Mouse (Mus musculus) hindbrain, embryonic 10.5 days (tissue): Measurements from ENCODE around the gene Ttc39b. TPM values are rescaled to one million over a fixed set of nuclear protein-coding genes. Genes with fewer than 3 reads are reported as not detected.

Source experiments
- DNase-seq: peaks from one replicate; pipeline ENCODE4 v3.0.0-alpha.2; 2017; ENCODE audit warnings: low spot score
- H3K27ac ChIP-seq: fragments of 300-500 bp; sonication (generic); 2 replicates; pipeline ENCODE4 v1.5.1; 2016; ENCODE audit warnings: mild to moderate bottlenecking, moderate library complexity
- H3K27me3 ChIP-seq: fragments of 300-500 bp; sonication (generic); 2 replicates; pipeline ENCODE4 v1.6.1; 2016; ENCODE audit warnings: mild to moderate bottlenecking; ENCODE audit not compliant: poor library complexity, insufficient read depth, severe bottlenecking
- H3K36me3 ChIP-seq: fragments of 300-500 bp; sonication (generic); 2 replicates; pipeline ENCODE4 v1.6.1; 2016; ENCODE audit warnings: mild to moderate bottlenecking, moderate library complexity
- H3K4me1 ChIP-seq: fragments of 300-500 bp; sonication (generic); replicated peaks from 2 replicates; pipeline ENCODE4 v1.6.1; 2016; ENCODE audit warnings: mild to moderate bottlenecking
- H3K4me3 ChIP-seq: fragments of 300-500 bp; sonication (generic); 2 replicates; pipeline ENCODE4 v1.5.1; 2016; ENCODE audit warnings: mild to moderate bottlenecking, moderate library complexity
- H3K9me3 ChIP-seq: fragments of 300-500 bp; sonication (generic); 2 replicates; pipeline ENCODE4 v1.6.1; 2016; ENCODE audit warnings: mild to moderate bottlenecking, moderate library complexity
- WGBS: fragments of 180-500 bp; shearing (Covaris S2); methylation state at CpG from one replicate; pipeline ENCODE4 v1.1.7; 2016; 5-methylcytosine and 5-hydroxymethylcytosine counted together
- polyA plus RNA-seq: library from polyadenylated mRNA; unstranded; fragments of >200 nt; fragmentation: Nextera tagmentation; extraction: Ambion mirVana; gene quantifications from 2 replicates; pipeline ENCODE4 v1.2.1, GENCODE M21; 2016

Ttc39b gene
- polyA plus RNA-seq, 1 experiment from 2014 or later = 2.5 TPM

- H3K36me3 ChIP-seq = no peaks in the 10 kb centered on the region
- no peaks in the 10 kb centered on the region for H3K9me3 ChIP-seq
- DNase-seq = peak; percentile 66
- WGBS = 19% methylated on average over 19 of the region's 19 CpGs
- peak overlapping the region; percentile 57 for H3K4me3 ChIP-seq
- no peaks in the 10 kb centered on the region; the same call in 1 of the 2 replicates for H3K27me3 ChIP-seq
- peaks cover 8% of the 10 kb centered on the region for H3K4me1 ChIP-seq
- peak overlapping the region; percentile 57; the same call in 1 of the 2 replicates for H3K27ac ChIP-seq
Measured at GRCm38 (mm10) chr4:83283973-83284767, 39.9 kb downstream of the Ttc39b start.

- 83% methylated on average over 6 of the region's 6 CpGs for WGBS
- peaks cover 8% of the 10 kb centered on the region for H3K4me1 ChIP-seq
- no peak for DNase-seq
- H3K36me3 ChIP-seq = no peaks in the 10 kb centered on the region
- no peaks in the 10 kb centered on the region for H3K9me3 ChIP-seq
- no peak overlapping the region for H3K27ac ChIP-seq
- H3K4me3 ChIP-seq = no peak overlapping the region
- H3K27me3 ChIP-seq = no peaks in the 10 kb centered on the region; the same call in 1 of the 2 replicates
Measured at GRCm38 (mm10) chr4:83282424-83282823, 41.6 kb downstream of the Ttc39b start.

GRCm38 (mm10) chr4:83279236-83279635, 44.8 kb downstream of the Ttc39b start:
- 87% methylated on average over 7 of the region's 7 CpGs for WGBS
- Histone ChIP-seq H3K36me3 (no peaks in the 10 kb centered on the region), H3K27ac (no peak overlapping the region), H3K27me3 (no peaks in the 10 kb centered on the region; the same call in 1 of the 2 replicates), H3K4me1 (peaks cover 5% of the 10 kb centered on the region), H3K9me3 (no peaks in the 10 kb centered on the region), H3K4me3 (no peak overlapping the region)
- no peak for DNase-seq

GRCm38 (mm10) chr4:83274241-83274640, 49.8 kb downstream of the Ttc39b start:
- H3K36me3 ChIP-seq = no peaks in the 10 kb centered on the region
- no peak overlapping the region for H3K27ac ChIP-seq
- no peak for DNase-seq
- no peaks in the 10 kb centered on the region for H3K9me3 ChIP-seq
- WGBS = 67% methylated on average over 2 of the region's 2 CpGs
- no peak overlapping the region for H3K4me3 ChIP-seq
- no peaks in the 10 kb centered on the region for H3K27me3 ChIP-seq
- no peaks in the 10 kb centered on the region for H3K4me1 ChIP-seq

GRCm38 (mm10) chr4:83273616-83274050, 50.4 kb downstream of the Ttc39b start:
- 90% methylated on average over 19 of the region's 19 CpGs for WGBS
- Histone ChIP-seq H3K9me3 (no peaks in the 10 kb centered on the region), H3K27ac (no peak overlapping the region), H3K27me3 (no peaks in the 10 kb centered on the region), H3K4me3 (no peak overlapping the region), H3K36me3 (no peaks in the 10 kb centered on the region), H3K4me1 (no peaks in the 10 kb centered on the region)
- DNase-seq = no peak

- no peak overlapping the region for H3K4me3 ChIP-seq
- no peak overlapping the region for H3K27ac ChIP-seq
- no peak for DNase-seq
- H3K27me3 ChIP-seq = no peaks in the 10 kb centered on the region
- WGBS = 89% methylated on average over 9 of the region's 9 CpGs
- H3K36me3 ChIP-seq = no peaks in the 10 kb centered on the region
- no peaks in the 10 kb centered on the region for H3K9me3 ChIP-seq
- no peaks in the 10 kb centered on the region for H3K4me1 ChIP-seq
Measured at GRCm38 (mm10) chr4:83272917-83273615, 51.0 kb downstream of the Ttc39b start.

- no peaks in the 10 kb centered on the region for H3K36me3 ChIP-seq
- no peaks in the 10 kb centered on the region for H3K27me3 ChIP-seq
- no peak for DNase-seq
- no peak overlapping the region for H3K27ac ChIP-seq
- 90% methylated on average over 8 of the region's 8 CpGs for WGBS
- H3K9me3 ChIP-seq = no peaks in the 10 kb centered on the region
- peaks cover 5% of the 10 kb centered on the region for H3K4me1 ChIP-seq
- no peak overlapping the region for H3K4me3 ChIP-seq
Measured at GRCm38 (mm10) chr4:83270481-83270880, 53.6 kb downstream of the Ttc39b start.

GRCm38 (mm10) chr4:83269614-83270013, 54.4 kb downstream of the Ttc39b start:
- 91% methylated on average over 6 of the region's 6 CpGs for WGBS
- H3K4me1 ChIP-seq = peaks cover 5% of the 10 kb centered on the region
- H3K9me3 ChIP-seq = no peaks in the 10 kb centered on the region
- no peak overlapping the region for H3K4me3 ChIP-seq
- no peak for DNase-seq
- H3K36me3 ChIP-seq = no peaks in the 10 kb centered on the region
- no peak overlapping the region for H3K27ac ChIP-seq
- H3K27me3 ChIP-seq = no peaks in the 10 kb centered on the region

- DNase-seq = no peak
- WGBS = 81% methylated on average over 14 of the region's 14 CpGs
- no peak overlapping the region for H3K27ac ChIP-seq
- H3K4me1 ChIP-seq = peaks cover 16% of the 10 kb centered on the region
- H3K27me3 ChIP-seq = no peaks in the 10 kb centered on the region
- no peak overlapping the region for H3K4me3 ChIP-seq
- H3K9me3 ChIP-seq = no peaks in the 10 kb centered on the region
- H3K36me3 ChIP-seq = no peaks in the 10 kb centered on the region
Measured at GRCm38 (mm10) chr4:83265926-83266692, 57.9 kb downstream of the Ttc39b start.

- DNase-seq = no peak
- peaks cover 16% of the 10 kb centered on the region for H3K4me1 ChIP-seq
- H3K4me3 ChIP-seq = no peak overlapping the region
- 87% methylated on average over 2 of the region's 2 CpGs for WGBS
- no peaks in the 10 kb centered on the region for H3K36me3 ChIP-seq
- H3K9me3 ChIP-seq = no peaks in the 10 kb centered on the region
- H3K27me3 ChIP-seq = no peaks in the 10 kb centered on the region
- no peak overlapping the region for H3K27ac ChIP-seq
Measured at GRCm38 (mm10) chr4:83264832-83265231, 59.2 kb downstream of the Ttc39b start.

- WGBS = 17% methylated on average over 2 of the region's 2 CpGs
- peak; percentile 41 for DNase-seq
- peaks cover 5% of the 10 kb centered on the region; the same call in 1 of the 2 replicates for H3K27me3 ChIP-seq
- H3K4me1 ChIP-seq = peaks cover 16% of the 10 kb centered on the region
- no peaks in the 10 kb centered on the region for H3K36me3 ChIP-seq
- H3K27ac ChIP-seq = no peak overlapping the region
- no peaks in the 10 kb centered on the region for H3K9me3 ChIP-seq
- H3K4me3 ChIP-seq = no peak overlapping the region
Measured at GRCm38 (mm10) chr4:83261998-83262397, 62.1 kb downstream of the Ttc39b start.

GRCm38 (mm10) chr4:83259690-83260089, 64.4 kb downstream of the Ttc39b start:
- no peak for DNase-seq
- Histone ChIP-seq H3K27ac (no peak overlapping the region), H3K9me3 (no peaks in the 10 kb centered on the region), H3K4me1 (peaks cover 10% of the 10 kb centered on the region), H3K4me3 (no peak overlapping the region), H3K27me3 (peaks cover 5% of the 10 kb centered on the region; the same call in 1 of the 2 replicates), H3K36me3 (no peaks in the 10 kb centered on the region)
- 90% methylated on average over 4 of the region's 4 CpGs for WGBS
